Mouse (Mus musculus): Measurements from ENCODE around the gene Morn1. TPM values are rescaled to one million over a fixed set of nuclear protein-coding genes. Genes with fewer than 3 reads are reported as not detected.

The Morn1 gene
- 6.3 and 6.8 TPM in 2 replicates for polyA plus RNA-seq (2014; fragmentation: Nextera tagmentation; extraction: Ambion mirVana)

GRCm38 (mm10) chr4:155086108-155087024, at the start of gene Morn1, which contains the start of gene Rer1:
Gene Morn1, plus strand, starts transcription at chr4:155086577.
Gene Rer1, minus strand, starts transcription at chr4:155086382.
- H3K4me2 ChIP-seq (ENCODE audit: low read depth, low read length), result peak within 1 kb of the TSS; percentile 83
- WGBS, result under 1% methylated on average over 74 of the region's 85 CpGs
- peak within 1 kb of the TSS; percentile 79 for H3K27ac ChIP-seq (ENCODE audit: low read depth, low read length)
- H3K4me3 ChIP-seq (ENCODE audit: low read depth, low read length), result peak within 1 kb of the TSS; percentile 78
- H3K9ac ChIP-seq (replicated peaks; ENCODE audit: low read depth, low read length), result peak within 1 kb of the TSS; percentile 80
- no peaks in the 10 kb centered on the region; the same call in 1 of the 2 replicates for H3K27me3 ChIP-seq (ENCODE audit: control insufficient read depth, insufficient read depth, low read length)
- H3K4me1 ChIP-seq (ENCODE audit: control insufficient read depth, insufficient read depth, low read length), result peaks cover 16% of the 10 kb centered on the region
- H3K36me3 ChIP-seq (ENCODE audit: control insufficient read depth, insufficient read depth, low read length), result no peaks in the 10 kb centered on the region; the same call in 1 of the 2 replicates
- H3K9me3 ChIP-seq (ENCODE audit: control insufficient read depth, low read length), result no peaks in the 10 kb centered on the region
- peak; percentile 97 for ATAC-seq (ENCODE audit: low read depth)

- no peak for ATAC-seq (ENCODE audit: low read depth)
- Histone ChIP-seq H3K4me3 (ENCODE audit: low read depth, low read length) (peak overlapping the region; percentile 7; the same call in 1 of the 2 replicates), H3K27me3 (ENCODE audit: control insufficient read depth, insufficient read depth, low read length) (peaks cover 24% of the 10 kb centered on the region), H3K9me3 (ENCODE audit: control insufficient read depth, low read length) (no peaks in the 10 kb centered on the region), H3K27ac (ENCODE audit: low read depth, low read length) (no peak overlapping the region), H3K4me1 (ENCODE audit: control insufficient read depth, insufficient read depth, low read length) (peaks cover 4% of the 10 kb centered on the region), H3K36me3 (ENCODE audit: control insufficient read depth, insufficient read depth, low read length) (no peaks in the 10 kb centered on the region), H3K9ac (replicated peaks; ENCODE audit: low read depth, low read length) (peak overlapping the region; percentile 47), H3K4me2 (ENCODE audit: low read depth, low read length) (0 out of 2 replicates have a peak overlapping the region, but pooled peaks have one; percentile 19)
- WGBS, result 15% methylated on average over 9 of the region's 9 CpGs
These were observed 46.2 kb upstream of the Morn1 start for GRCm38 (mm10) chr4:155040197-155040596.

- peak; percentile 42; the same call in 1 of the 2 replicates for ATAC-seq (ENCODE audit: low read depth)
- Histone ChIP-seq H3K27ac (ENCODE audit: low read depth, low read length) (no peak overlapping the region), H3K9me3 (ENCODE audit: control insufficient read depth, low read length) (no peaks in the 10 kb centered on the region), H3K4me1 (ENCODE audit: control insufficient read depth, insufficient read depth, low read length) (peaks cover 4% of the 10 kb centered on the region), H3K36me3 (ENCODE audit: control insufficient read depth, insufficient read depth, low read length) (no peaks in the 10 kb centered on the region), H3K27me3 (ENCODE audit: control insufficient read depth, insufficient read depth, low read length) (peaks cover 24% of the 10 kb centered on the region), H3K4me3 (ENCODE audit: low read depth, low read length) (no peak overlapping the region), H3K4me2 (ENCODE audit: low read depth, low read length) (peak overlapping the region; percentile 19; the same call in 1 of the 2 replicates), H3K9ac (replicated peaks; ENCODE audit: low read depth, low read length) (no peak overlapping the region; the same call in 1 of the 2 replicates)
- 60% methylated on average over 6 of the region's 6 CpGs for WGBS
These were observed 45.7 kb upstream of the Morn1 start for GRCm38 (mm10) chr4:155040696-155041095.

- peaks cover 4% of the 10 kb centered on the region for H3K4me1 ChIP-seq (ENCODE audit: control insufficient read depth, insufficient read depth, low read length)
- H3K36me3 ChIP-seq (ENCODE audit: control insufficient read depth, insufficient read depth, low read length), result no peaks in the 10 kb centered on the region
- H3K4me2 ChIP-seq (ENCODE audit: low read depth, low read length), result peak overlapping the region; percentile 71
- peak overlapping the region; percentile 43 for H3K4me3 ChIP-seq (ENCODE audit: low read depth, low read length)
- H3K27me3 ChIP-seq (ENCODE audit: control insufficient read depth, insufficient read depth, low read length), result peaks cover 26% of the 10 kb centered on the region
- ATAC-seq (ENCODE audit: low read depth), result peak; percentile 65; the same call in 1 of the 2 replicates
- H3K9ac ChIP-seq (replicated peaks; ENCODE audit: low read depth, low read length), result peak overlapping the region; percentile 65
- no peaks in the 10 kb centered on the region for H3K9me3 ChIP-seq (ENCODE audit: control insufficient read depth, low read length)
- 2% methylated on average over 45 of the region's 65 CpGs for WGBS
- no peak overlapping the region for H3K27ac ChIP-seq (ENCODE audit: low read depth, low read length)
These were observed 43.6 kb upstream of the Morn1 start for GRCm38 (mm10) chr4:155042606-155043288.

GRCm38 (mm10) chr4:155043289-155043625, 43.1 kb upstream of the Morn1 start:
- Histone ChIP-seq H3K4me1 (ENCODE audit: control insufficient read depth, insufficient read depth, low read length) (peaks cover 4% of the 10 kb centered on the region), H3K4me2 (ENCODE audit: low read depth, low read length) (peak overlapping the region; percentile 71), H3K27me3 (ENCODE audit: control insufficient read depth, insufficient read depth, low read length) (peaks cover 26% of the 10 kb centered on the region), H3K36me3 (ENCODE audit: control insufficient read depth, insufficient read depth, low read length) (no peaks in the 10 kb centered on the region), H3K4me3 (ENCODE audit: low read depth, low read length) (peak overlapping the region; percentile 43), H3K9me3 (ENCODE audit: control insufficient read depth, low read length) (no peaks in the 10 kb centered on the region), H3K9ac (replicated peaks; ENCODE audit: low read depth, low read length) (peak overlapping the region; percentile 65), H3K27ac (ENCODE audit: low read depth, low read length) (no peak overlapping the region)
- WGBS, result 2% methylated on average over 25 of the region's 25 CpGs
- no peak for ATAC-seq (ENCODE audit: low read depth)

- H3K4me2 ChIP-seq (ENCODE audit: low read depth, low read length), result no peak overlapping the region
- H3K9ac ChIP-seq (replicated peaks; ENCODE audit: low read depth, low read length), result no peak overlapping the region
- H3K4me3 ChIP-seq (ENCODE audit: low read depth, low read length), result no peak overlapping the region
- H3K4me1 ChIP-seq (ENCODE audit: control insufficient read depth, insufficient read depth, low read length), result no peaks in the 10 kb centered on the region; the same call in 1 of the 2 replicates
- WGBS, result 87% methylated on average over 14 of the region's 14 CpGs
- ATAC-seq (ENCODE audit: low read depth), result no peak
- H3K27ac ChIP-seq (ENCODE audit: low read depth, low read length), result no peak overlapping the region
- H3K27me3 ChIP-seq (ENCODE audit: control insufficient read depth, insufficient read depth, low read length), result peaks cover 26% of the 10 kb centered on the region
- H3K36me3 ChIP-seq (ENCODE audit: control insufficient read depth, insufficient read depth, low read length), result no peaks in the 10 kb centered on the region
- no peaks in the 10 kb centered on the region for H3K9me3 ChIP-seq (ENCODE audit: control insufficient read depth, low read length)
These were observed 39.7 kb upstream of the Morn1 start for GRCm38 (mm10) chr4:155046636-155047035.

GRCm38 (mm10) chr4:155050116-155050515, 36.3 kb upstream of the Morn1 start:
- Histone ChIP-seq H3K4me1 (ENCODE audit: control insufficient read depth, insufficient read depth, low read length) (no peaks in the 10 kb centered on the region), H3K36me3 (ENCODE audit: control insufficient read depth, insufficient read depth, low read length) (no peaks in the 10 kb centered on the region), H3K9me3 (ENCODE audit: control insufficient read depth, low read length) (no peaks in the 10 kb centered on the region), H3K4me2 (ENCODE audit: low read depth, low read length) (no peak overlapping the region), H3K27ac (ENCODE audit: low read depth, low read length) (no peak overlapping the region), H3K27me3 (ENCODE audit: control insufficient read depth, insufficient read depth, low read length) (0 out of 2 replicates have a peak, but pooled peaks cover 2% of the 10 kb centered on the region), H3K9ac (replicated peaks; ENCODE audit: low read depth, low read length) (no peak overlapping the region), H3K4me3 (ENCODE audit: low read depth, low read length) (no peak overlapping the region)
- no peak for ATAC-seq (ENCODE audit: low read depth)
- 81% methylated on average over 7 of the region's 7 CpGs for WGBS

GRCm38 (mm10) chr4:155056724-155057123, 29.7 kb upstream of the Morn1 start, which contains the start of gene Plch2:
Gene Plch2, minus strand, starts transcription at chr4:155056784.
- Histone ChIP-seq H3K36me3 (ENCODE audit: control insufficient read depth, insufficient read depth, low read length) (no peaks in the 10 kb centered on the region), H3K27ac (ENCODE audit: low read depth, low read length) (no peak within 1 kb of the TSS), H3K4me1 (ENCODE audit: control insufficient read depth, insufficient read depth, low read length) (peaks cover 5% of the 10 kb centered on the region; the same call in 1 of the 2 replicates), H3K4me3 (ENCODE audit: low read depth, low read length) (no peak within 1 kb of the TSS), H3K27me3 (ENCODE audit: control insufficient read depth, insufficient read depth, low read length) (no peaks in the 10 kb centered on the region), H3K9me3 (ENCODE audit: control insufficient read depth, low read length) (no peaks in the 10 kb centered on the region), H3K9ac (replicated peaks; ENCODE audit: low read depth, low read length) (0 out of 2 replicates have a peak within 1 kb of the TSS, but pooled peaks have one; percentile 11), H3K4me2 (ENCODE audit: low read depth, low read length) (no peak within 1 kb of the TSS)
- WGBS, result 62% methylated on average over 10 of the region's 10 CpGs
- peak; percentile 30; the same call in 1 of the 2 replicates for ATAC-seq (ENCODE audit: low read depth)
